Mouse (Mus musculus): ENCODE measurements around the gene Chchd3. TPM values are rescaled to one million over a fixed set of nuclear protein-coding genes. Genes with fewer than 3 reads are reported as not detected.

Chchd3 gene
- total RNA-seq, 2 experiments from 2014 or later, result 391 to 402 TPM

DNA sequence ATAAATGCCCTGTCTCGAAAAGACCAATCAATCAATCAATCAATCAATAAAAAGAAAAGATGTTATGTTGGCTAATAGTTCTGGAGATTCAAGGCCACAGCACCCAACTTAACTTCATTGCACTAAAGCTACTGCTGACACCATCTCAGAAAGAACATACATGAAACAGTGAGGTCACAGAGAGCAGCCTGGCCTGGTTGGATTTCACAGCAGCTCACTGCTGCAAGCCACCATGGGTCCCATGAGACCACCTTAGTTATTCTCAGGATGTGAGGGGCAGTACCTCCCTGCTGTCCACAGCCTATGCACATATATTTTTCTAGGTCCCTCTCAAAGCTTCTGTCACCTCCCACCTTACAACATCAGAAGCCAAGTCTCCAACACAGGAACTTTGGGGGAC lies 57.1 kb downstream of the Chchd3 start:
- no peak for DNase-seq

DNA sequence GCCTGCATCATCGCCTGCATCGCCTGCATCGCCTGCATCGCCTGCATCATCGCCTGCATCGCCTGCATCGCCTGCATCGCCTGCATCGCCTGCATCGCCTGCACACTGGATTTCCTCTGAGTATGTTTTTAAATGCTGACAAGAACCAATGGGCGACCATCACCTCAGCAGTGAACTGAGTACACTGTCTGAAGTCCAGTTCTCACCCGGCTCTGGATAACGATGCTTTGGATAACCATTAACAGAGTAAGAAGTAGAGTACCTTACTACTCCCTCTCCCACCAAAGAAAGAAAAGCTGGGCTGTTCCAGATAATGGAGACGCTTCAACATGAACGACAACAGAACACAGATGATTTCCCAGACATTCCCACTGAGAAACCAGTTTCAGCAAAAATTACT lies 58.8 kb downstream of the Chchd3 start:
- no peak for DNase-seq

DNA sequence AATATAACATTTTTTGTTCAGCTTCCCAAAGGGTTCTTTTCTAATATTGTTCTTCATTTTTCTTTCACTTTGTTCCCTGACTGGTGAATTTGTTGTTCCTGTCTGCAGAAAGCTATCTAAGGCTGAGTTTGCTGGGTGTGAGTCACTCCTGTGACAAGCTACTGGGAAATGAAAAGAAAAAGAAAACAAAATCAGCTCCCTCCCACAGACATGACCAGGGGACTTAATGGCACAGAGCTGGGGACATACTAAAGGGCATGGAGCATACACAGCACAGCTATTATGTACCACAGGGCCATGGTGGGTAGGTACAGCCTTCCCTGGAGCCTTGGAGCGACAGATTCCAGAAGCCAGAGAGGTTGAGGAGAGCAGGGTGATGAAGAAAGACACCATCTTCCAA lies 63.5 kb downstream of the Chchd3 start:
- DNase-seq, result no peak

DNA sequence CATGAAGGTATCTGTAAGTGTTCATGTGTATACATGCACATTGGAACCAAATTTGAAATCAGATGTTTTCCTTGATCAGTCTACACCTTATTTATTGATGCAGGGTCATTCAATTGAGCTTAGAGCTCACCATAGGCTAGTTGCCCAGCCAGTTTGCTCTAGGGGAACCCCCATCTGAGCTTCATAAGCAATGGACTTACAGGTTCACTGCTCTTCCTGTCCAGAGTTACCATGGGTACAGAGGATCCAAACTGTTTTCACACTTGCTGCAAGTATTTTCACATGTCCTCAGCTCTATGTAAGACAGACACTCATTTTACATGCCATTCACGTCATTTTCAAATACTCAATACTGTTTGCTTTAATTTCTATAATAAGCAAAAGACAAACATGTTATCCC lies 66.2 kb downstream of the Chchd3 start:
- no peak for DNase-seq

DNA sequence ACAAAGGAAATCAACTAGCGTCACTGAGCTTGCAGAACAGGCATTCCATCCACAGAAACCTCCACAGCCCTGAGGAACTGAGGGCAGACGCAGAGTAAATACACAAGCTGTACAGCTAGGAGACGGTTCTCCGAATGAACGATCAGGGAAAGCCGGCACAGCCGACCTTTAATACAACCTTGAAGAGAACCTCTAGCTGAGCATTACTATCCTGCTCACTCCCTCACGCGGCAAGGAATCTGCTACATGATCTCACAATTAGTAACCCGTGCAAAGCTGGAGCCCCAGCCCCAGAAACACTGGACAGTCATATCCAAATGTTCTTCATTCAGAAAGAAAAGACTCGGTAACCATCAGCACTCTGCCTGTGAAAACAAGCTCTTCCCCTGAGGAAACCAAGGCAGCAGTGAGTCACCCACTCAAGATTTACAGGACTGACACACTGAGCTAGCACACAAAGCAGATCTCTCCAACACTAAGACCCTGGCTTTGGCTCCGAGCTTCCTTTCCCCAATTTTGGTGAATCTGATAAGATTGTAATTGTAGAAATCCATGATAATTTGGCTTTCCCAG lies 69.9 kb downstream of the Chchd3 start:
- DNase-seq, result no peak

DNA sequence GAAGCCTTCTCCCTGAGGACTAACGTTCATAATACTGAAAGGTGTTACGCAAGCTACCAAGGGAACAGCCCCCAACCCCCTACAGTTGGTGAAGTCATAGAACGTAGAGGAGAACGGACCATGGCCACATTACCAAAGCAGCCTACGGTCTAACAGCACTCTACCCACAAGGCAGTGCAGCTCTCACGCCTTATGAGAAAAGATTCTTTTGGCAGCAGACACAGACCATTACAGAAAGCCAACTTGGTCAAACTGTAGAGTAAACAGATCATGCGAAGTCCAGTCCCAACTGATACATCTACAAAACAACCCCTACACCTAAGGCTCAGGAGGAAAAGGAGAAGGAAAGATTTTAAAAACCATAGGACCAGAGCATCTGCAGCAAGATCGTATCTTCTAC lies 71.5 kb downstream of the Chchd3 start:
- no peak for DNase-seq

DNA sequence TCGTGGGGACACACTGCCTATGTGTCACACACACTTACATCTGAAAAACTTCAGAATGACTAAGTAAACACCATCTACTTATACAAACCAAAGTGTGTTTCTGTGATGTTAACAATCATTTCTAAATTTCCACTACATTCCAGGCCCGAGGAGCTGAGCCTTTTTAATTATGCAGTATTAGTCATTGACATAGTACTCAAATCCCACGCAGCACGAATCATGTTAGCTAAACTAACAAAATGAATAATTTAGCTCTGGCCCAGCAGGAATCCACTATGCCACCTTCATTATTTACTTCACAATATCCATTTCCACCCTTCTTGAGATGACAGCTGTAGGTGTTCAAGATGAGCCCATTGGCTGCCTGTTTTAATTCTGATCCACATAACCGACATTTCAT lies 76.2 kb downstream of the Chchd3 start:
- DNase-seq, result no peak

DNA sequence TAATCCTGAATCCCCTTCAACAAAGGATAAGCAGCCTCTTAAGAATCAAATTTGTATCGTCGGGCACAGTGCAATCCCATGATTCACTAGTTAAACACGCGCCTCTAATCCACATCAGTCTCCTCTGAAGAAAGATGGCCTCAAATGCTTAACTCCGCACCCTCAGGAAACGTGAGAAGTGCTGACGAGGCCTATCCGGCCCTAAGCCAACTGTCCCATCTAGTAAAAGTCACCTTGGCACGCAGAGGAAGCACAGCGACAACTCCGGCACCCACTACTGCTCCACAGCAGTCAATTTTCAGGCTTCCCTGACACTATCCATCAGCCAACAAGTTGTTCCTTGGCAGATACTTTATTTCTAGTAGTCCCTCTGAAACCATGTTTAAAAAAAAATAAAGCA lies 78.8 kb downstream of the Chchd3 start:
- peak; percentile 20 for DNase-seq

DNA sequence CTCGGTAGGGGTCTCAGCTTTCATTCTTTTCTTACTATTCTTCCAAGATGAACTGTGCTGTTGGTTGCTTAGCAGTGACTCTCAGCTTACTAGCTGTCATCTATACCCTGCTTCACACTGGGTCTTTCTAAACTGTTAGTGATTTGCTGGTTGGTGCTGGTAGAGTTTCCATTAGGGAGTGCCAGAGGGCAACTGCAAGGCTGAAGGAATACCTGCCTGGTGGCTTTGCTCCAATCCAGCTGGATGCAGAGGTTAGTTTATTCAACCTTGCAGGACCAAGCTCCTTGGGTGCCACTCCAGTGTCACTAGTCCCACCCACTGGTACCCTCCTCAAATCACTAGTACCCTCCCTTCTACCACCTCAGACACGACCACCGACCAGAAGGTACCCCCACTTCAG lies 81.2 kb downstream of the Chchd3 start:
- peak; percentile 15 for DNase-seq

DNA sequence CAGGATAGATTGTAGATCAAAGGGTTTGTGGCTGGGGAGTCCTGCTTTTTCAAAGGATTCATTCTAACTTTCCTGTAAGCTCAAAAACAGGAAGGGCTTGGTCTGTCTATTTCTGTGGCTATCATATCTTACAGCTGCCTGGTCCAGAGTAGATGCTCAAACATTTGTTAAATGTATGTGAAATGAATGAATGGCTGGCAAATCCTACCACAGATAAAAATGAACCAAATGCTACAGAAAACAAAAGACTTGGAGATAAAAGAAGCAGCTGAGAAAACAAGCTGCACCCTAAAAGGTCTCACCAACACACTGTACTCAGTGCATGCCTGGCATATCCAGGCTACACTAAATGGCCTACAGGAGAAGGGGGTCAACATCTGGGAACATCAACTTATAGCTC lies 88.1 kb downstream of the Chchd3 start:
- no peak for DNase-seq

DNA sequence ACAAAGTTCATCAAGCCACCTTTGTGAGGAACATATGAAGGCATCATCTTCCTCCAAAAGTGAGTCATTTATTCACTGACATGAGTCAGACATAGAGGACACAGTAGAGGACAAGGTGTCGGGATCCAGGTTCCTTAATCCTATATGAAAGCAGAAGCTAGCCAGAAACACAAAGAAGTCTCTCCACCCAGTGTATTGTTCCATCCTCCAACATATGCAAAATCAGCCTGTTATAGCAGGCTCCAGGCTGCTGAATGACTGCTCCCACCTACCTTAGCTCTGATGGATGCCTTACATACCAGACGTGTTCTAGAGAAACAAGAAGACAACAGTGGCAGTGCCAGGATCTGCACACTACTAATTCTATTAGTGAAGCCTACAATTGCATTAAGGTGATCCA lies 91.1 kb downstream of the Chchd3 start:
- DNase-seq, result no peak

DNA sequence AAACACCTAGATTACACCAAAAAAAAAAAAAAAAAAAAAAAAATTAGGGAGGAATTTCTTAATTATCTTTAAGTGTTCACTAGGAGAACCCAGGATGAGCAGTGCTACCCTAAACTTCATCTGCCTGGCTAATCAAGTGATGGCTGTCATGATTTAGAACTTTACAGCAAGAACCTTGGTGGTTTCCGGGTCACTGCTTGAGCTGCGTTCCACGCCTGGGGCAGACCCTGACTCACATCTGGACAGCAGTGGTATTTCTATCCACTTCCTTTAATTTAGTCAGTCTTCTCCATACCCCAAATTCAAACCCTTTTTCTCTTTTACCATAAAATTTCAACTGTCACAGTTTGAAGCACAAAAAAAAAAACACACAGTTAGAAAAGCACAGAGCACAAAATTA lies 98.0 kb downstream of the Chchd3 start:
- no peak for DNase-seq

DNA sequence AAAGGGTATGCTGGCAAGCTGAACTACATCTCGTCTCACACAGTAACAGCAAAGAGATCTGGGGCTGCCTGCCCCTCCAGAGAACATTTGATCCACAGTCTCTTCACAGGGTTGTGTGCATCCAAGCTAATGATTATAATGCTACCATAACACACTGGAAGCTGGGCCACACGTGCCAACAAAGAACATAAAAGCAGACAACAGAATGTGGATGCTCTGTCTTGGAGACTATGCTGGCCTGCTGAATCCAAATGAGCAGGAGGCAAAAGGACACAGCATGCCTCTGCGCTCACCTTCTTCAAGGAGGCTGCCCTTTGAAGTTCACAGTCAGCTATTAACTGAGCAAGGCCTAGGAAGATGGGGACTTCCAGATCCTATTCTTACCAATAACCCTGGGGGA lies 98.6 kb downstream of the Chchd3 start:
- no peak for DNase-seq

DNA sequence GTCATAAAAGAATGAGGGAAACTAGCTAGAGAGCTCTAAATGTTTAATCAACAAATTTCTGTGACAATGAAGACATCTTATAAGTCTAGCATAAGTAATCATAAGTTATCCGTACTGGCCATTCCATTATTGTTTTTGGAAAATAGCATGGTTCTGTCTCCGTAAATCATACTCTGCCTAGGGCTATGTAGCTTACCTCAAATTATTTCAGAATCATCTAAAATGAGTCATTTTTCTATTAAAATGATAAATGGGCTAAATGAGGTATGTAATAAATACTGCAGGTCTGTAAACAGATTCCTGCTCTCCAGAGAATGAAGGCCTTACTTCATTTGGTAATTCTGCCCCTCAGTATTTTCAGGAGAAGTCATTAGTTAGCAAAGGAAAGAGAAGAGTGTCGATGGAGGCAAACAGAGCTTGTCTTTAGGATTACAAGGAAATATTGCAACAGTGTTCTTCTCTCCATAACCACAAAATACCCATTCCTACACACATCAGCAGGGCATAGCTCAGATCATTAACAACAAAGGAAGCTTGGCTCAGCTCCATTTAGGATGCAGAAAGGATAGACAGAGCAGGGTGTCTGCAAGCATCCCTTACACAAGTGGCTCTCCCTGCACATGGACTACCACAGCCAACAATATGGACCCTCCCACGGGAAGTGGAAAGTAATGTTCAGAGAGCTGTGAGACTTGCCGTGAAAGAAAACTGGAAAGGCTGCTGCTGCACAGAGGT lies 100.1 kb downstream of the Chchd3 start:
- no peak for DNase-seq

DNA sequence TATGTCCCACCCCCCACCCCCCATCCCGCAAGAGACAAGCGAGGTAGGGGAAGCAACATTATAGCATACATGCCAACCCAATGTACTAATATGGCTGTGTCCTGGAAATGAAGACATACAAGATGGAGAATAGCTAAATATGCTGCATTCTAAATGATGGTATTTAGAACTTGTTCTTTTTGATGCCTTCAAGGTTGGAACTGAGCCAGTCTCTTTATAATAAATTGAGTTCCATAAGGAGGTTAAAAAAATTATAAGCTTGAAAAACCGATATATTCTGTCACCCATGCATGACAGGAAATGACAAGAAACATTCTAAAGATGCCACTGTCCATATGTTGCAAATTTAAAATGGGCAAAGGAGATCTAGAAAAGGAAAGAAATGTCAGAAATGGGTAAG lies 104.6 kb downstream of the Chchd3 start:
- no peak for DNase-seq

DNA sequence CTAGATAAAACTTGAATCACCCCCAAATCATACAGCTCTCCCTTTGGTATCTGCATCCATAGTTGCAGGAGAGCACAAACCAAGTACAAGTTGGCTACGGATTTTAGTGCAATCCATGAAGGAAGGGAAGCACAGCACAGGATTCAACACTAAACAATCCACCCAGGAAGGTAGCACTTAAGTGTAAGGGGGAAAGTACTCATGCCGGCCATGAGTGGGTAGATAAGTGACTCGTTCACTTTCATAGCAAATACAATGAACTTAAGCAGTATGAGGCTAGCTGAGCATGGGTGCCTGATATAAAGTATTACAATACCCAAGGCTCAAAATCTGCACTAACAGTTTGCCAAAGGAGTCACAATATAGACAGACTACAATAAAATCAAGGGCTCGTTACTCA lies 109.1 kb downstream of the Chchd3 start:
- no peak for DNase-seq

DNA sequence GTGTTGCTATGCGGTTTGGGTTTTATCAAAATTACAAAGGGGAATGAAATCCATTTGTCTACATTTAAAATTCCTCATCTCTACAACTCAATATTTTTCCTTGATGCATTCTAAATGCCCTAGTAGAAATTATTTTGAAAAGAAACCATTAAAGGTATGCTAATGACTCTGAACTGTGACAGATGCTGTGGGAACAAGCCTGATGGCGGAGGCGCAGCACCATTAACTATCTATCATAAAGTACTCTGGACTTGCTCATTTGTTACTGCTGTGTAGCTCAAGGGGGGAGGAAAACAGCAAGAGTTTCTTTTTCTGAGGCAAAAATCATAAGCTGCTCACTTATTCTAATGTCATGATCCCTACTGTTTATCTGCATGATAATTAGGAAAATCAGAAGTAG lies 110.4 kb downstream of the Chchd3 start:
- no peak for DNase-seq

DNA sequence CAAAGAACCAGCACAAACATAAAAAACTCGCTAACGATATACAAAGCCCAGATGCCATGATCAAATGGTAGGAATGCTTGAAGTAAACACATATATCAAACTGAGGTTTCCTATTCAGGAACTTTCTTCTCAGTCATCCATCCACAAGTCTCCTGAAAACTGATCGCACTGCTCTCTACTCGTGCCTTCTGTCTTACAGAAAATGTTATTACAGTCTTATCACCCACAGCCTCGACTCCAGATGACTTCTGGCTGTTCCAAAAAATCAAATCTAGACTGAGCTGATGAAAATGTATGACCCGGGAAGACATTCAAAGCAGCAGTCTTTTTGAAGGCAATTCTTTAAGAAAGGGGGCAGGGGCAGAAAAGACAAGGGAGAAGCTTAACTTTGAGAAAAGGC lies 112.8 kb downstream of the Chchd3 start:
- DNase-seq, result no peak

DNA sequence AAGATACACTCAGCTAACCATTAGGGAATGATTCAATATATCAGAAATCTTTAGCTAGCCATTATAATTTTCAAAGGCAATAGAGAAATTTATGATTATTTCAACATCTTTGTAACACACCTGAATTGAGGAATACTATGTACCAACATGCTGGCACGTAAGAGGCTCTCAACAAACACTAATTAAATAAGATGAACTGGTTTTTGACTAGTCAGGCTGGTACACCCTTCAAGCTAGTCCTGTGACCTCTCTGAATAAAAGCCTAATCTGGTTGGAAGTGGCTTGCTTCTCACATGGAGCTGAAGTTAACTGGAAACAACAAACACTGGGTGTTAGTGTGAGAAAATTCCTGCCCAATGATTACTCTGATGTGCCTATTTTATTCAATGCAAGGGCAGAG lies 115.1 kb downstream of the Chchd3 start:
- DNase-seq, result no peak

DNA sequence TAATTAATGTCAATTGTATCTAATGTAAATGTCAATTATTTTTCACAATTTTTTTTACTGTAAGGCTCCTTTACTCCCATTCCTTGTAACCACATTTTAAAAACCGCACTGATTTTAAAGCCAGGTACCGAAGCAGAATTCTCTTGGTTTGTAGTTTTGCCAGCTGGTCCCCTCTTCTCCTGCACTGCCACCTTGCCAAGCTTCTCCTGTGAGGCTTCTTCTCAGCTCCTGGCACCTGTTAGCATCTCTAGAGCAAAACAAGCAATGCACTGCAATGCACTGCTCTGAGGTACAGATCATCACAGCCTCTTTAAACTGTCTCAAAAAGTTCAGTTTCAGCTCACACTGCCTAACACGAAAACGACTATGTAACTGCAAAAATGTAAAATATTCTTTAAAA lies 116.4 kb downstream of the Chchd3 start:
- DNase-seq, result no peak

DNA sequence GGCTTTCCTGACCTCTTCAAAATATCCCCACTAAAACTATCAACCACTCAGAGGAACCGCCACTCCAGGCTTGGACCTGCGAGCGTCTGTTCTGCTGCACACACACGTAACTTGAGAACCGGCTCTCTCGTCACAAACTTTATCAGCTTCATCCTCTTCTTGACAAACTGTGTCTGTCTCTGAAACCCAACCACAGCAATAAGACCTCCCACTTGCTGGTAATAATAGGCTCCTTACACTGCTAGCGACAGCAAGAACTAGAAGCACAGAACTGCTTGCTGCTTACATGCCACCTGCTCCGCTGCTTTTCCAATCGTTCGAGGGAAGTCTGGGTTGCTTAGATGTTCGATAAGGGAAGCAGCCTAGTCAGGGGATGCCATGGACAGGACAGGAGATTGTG lies 119.8 kb downstream of the Chchd3 start:
- DNase-seq, result no peak

DNA sequence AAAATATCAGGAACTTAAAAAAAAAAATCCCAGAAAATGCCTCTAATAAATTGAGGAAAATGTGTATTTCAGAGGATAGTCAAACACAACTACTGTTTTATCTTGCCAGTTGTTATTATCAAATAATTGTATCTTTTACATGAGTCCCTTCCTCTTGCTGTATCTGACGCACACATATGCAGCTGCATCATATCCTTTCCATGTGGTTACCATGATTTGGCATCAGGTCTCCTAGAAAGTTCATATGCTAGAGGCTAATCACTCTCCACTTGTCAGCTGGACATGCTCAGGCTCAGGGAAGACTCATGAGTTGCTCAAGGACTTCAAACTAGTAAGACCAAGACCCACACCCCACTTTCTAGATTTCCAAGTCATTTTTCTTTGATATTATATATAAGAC lies 122.4 kb downstream of the Chchd3 start:
- no peak for DNase-seq

DNA sequence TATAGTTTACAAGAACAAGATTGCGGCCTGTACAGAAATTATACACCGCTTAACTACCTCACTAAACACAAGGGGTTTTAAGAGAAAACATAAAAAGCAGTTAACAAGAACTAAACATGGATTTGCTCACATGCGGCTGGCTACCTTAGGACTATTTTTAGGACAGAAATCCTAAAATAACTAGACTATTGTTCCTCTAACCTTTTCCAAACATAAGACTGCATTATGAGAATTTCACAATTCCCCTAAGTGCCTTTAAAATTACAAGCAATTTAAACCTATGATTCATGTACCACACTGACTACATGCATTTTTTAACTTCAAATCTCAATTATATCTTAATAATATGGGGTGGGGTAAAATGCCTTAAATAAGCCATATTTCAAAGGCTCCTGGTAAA lies 123.3 kb downstream of the Chchd3 start:
- no peak for DNase-seq

DNA sequence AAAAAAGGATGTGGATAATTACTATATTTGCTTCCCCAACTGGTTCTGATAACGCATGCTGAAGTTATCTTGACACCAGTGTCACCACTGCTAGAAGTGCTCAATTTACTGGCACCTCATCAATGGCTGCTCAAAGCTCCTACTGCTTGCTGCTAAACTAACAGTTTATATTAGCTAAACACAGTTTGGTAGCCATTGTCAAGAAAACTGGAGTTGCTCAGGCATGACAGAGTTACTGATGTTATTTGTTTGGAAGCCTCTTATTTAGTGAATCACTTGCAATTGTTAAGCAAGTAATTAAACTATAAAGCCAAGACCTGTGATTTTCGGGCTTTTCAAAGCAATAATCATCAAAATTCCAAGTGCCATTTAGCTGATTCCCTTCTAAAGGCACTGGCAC lies 123.7 kb downstream of the Chchd3 start:
- no peak for DNase-seq

DNA sequence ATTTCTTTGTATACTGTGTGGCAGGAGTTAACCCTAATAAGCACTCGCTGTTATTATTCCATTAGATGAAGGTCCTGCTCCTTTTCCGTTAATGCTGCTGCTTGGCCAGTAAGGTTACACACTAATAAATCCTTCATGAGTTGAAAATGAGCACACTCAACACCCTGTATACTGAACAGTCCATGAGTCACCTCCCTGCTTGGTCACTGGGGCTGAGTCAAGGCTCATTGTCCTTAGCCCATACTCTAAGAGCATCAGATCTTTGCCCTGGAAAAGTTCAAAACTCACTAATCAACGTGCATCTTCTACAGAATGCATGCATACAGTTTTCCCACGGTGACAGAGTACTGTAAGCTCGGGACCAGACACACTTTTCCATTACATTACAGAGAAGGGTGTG lies 124.5 kb downstream of the Chchd3 start:
- no peak for DNase-seq
